Mouse (Mus musculus) heart, embryonic 14.5 days (tissue): Measurements from ENCODE around the gene Pla2g15. TPM values are rescaled to one million over a fixed set of nuclear protein-coding genes. Genes with fewer than 3 reads are reported as not detected.

Experiments
- ATAC-seq: fragments of 200-750 bp; cut with Nextera tagmentation; 2 replicates; pipeline ENCODE4 v1.8.0; 2017; ENCODE audit warnings: low read depth, moderate TSS enrichment; ENCODE audit not compliant: insufficient number of reproducible peaks, insufficient read depth, low FRiP score
- H3K27ac ChIP-seq, 2 experiments: fragments of 200-500 bp in 1 of 2; fragments of 300-500 bp in 1 of 2; sonication (generic) in 1 of 2; replicated peaks in 1 of 2; 2 replicates each; pipeline ENCODE4 v1.5.1; 2012 to 2014; ENCODE audit warnings: low read depth in 2 of 2, low read length in 2 of 2, control low read depth in 1 of 2, mild to moderate bottlenecking in 1 of 2, mixed read lengths in 1 of 2; ENCODE audit not compliant: control insufficient read depth in 1 of 2, insufficient read depth in 1 of 2
- H3K27me3 ChIP-seq: fragments of 300-500 bp; sonication (generic); 2 replicates; pipeline ENCODE4 v1.6.1; 2014; ENCODE audit warnings: mild to moderate bottlenecking, low read length, control low read depth; ENCODE audit not compliant: control insufficient read depth, insufficient read depth
- H3K36me3 ChIP-seq: fragments of 300-500 bp; sonication (generic); 2 replicates; pipeline ENCODE4 v1.6.1; 2014; ENCODE audit warnings: mild to moderate bottlenecking, control low read depth, low read length, mixed read lengths; ENCODE audit not compliant: control insufficient read depth, insufficient read depth
- H3K4me1 ChIP-seq, 2 experiments: fragments of 200-500 bp in 1 of 2; fragments of 300-500 bp in 1 of 2; sonication (generic) in 1 of 2; 2 replicates each; pipeline ENCODE4 v1.6.1; 2012 to 2014; ENCODE audit warnings: low read length in 2 of 2, control low read depth in 1 of 2, mixed read lengths in 1 of 2; ENCODE audit not compliant: control insufficient read depth in 2 of 2, insufficient read depth in 2 of 2
- H3K4me2 ChIP-seq: fragments of 300-500 bp; sonication (generic); 2 replicates; pipeline ENCODE4 v1.6.1; 2014; ENCODE audit warnings: mild to moderate bottlenecking, low read length
- H3K4me3 ChIP-seq, 2 experiments: fragments of 200-500 bp in 1 of 2; fragments of 300-500 bp in 1 of 2; sonication (generic) in 1 of 2; 2 replicates each; pipeline ENCODE4 v1.5.1; 2012 to 2014; ENCODE audit warnings: low read length in 2 of 2, mild to moderate bottlenecking in 2 of 2, control low read depth in 1 of 2, low read depth in 1 of 2, moderate library complexity in 1 of 2; ENCODE audit not compliant: control insufficient read depth in 1 of 2, insufficient read depth in 1 of 2
- H3K9ac ChIP-seq: fragments of 300-500 bp; sonication (generic); 2 replicates; pipeline ENCODE4 v1.6.1; 2014; ENCODE audit warnings: mild to moderate bottlenecking, low read length
- H3K9me3 ChIP-seq: fragments of 300-500 bp; sonication (generic); 2 replicates; pipeline ENCODE4 v1.6.1; 2016; ENCODE audit warnings: low read length, control low read depth; ENCODE audit not compliant: control insufficient read depth
- whole genome bisulfite sequencing: fragments of 180-500 bp; shearing (Covaris S2); extraction: QIAGEN DNeasy Blood & Tissue Kit; methylation state at CpG from one replicate; pipeline ENCODE4 v1.1.7; 2014; 5-methylcytosine and 5-hydroxymethylcytosine counted together
- polyA plus RNA-seq: library from polyadenylated mRNA; unstranded; fragments of >200 nt; fragmentation: Nextera tagmentation; extraction: Ambion mirVana; gene quantifications from 2 replicates; pipeline ENCODE4 v1.2.1, GENCODE M21; 2014

Gene Pla2g15
- polyA plus RNA-seq, 1 experiment from 2014 or later, result 2.5 TPM

DNA sequence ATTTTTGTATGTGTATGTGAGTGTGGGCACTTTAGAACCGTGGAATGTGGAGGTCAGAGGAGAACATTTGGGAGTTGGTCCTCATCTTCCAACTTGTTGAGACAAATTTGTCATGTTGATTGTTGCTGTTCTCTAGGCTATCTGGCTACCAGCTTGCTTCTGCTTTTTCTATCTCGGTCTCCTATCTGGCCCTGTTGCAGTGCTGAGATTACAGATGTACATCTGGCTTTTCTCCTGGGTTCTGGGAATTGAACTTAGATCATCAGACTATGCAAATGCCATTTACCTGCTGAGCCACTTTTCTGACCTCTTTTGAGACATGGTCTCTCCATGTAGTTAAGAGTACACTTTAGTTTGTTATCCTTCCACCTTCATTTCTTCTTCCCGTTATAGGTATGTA, 23.4 kb downstream of the Pla2g15 start:
- Histone ChIP-seq H3K4me1 (peaks cover 0 to 11% of the 10 kb centered on the region in 2 experiments; a peak in 2 of 4 replicates), H3K36me3 (no peaks in the 10 kb centered on the region), H3K27ac (no peak overlapping the region), H3K4me3 (no peak overlapping the region), H3K27me3 (no peaks in the 10 kb centered on the region), H3K9me3 (no peaks in the 10 kb centered on the region), H3K4me2 (no peak overlapping the region), H3K9ac (no peak overlapping the region)
- 86% methylated on average over 3 of the region's 3 CpGs for WGBS
- no peak for ATAC-seq

DNA sequence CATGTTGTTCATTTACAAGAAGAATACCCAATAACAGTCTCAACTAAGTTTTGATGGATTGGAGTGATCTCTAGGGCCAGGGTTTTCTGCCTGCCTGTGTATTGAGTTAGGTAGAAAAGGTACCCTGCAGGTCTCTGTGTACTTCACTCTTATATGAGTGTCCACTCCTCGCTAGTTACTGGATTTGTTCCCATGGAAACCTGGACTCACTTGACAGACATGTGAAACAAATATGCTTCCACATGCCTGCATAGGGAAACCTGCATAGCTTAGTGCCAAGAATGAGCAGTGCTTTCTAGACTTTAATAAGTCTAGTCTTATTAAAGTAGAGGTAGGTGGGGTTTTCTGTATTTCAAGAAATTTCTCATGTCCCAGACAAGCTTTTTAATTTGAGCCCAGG, 26.7 kb downstream of the Pla2g15 start:
- no peaks in the 10 kb centered on the region for H3K9me3 ChIP-seq
- peaks cover 17% of the 10 kb centered on the region for H3K36me3 ChIP-seq
- H3K4me2 ChIP-seq, result no peak overlapping the region
- H3K4me3 ChIP-seq, result no peak overlapping the region
- H3K9ac ChIP-seq, result no peak overlapping the region
- 28% methylated on average over 1 of the region's 1 CpGs for WGBS
- H3K27ac ChIP-seq, result no peak overlapping the region
- peaks cover 0 to 4% of the 10 kb centered on the region in 2 experiments; a peak in 1 of 4 replicates for H3K4me1 ChIP-seq
- no peaks in the 10 kb centered on the region for H3K27me3 ChIP-seq
- no peak for ATAC-seq

GRCm38 (mm10) chr8:106177594-106177993, 27.4 kb downstream of the Pla2g15 start:
- peaks cover 0 to 4% of the 10 kb centered on the region in 2 experiments; a peak in 1 of 4 replicates for H3K4me1 ChIP-seq
- H3K27me3 ChIP-seq, result no peaks in the 10 kb centered on the region
- no peak overlapping the region for H3K4me3 ChIP-seq
- no peaks in the 10 kb centered on the region for H3K9me3 ChIP-seq
- H3K4me2 ChIP-seq, result no peak overlapping the region
- no peak overlapping the region for H3K9ac ChIP-seq
- ATAC-seq, result no peak
- no peak overlapping the region for H3K27ac ChIP-seq
- H3K36me3 ChIP-seq, result peaks cover 24% of the 10 kb centered on the region
- 61% methylated on average over 1 of the region's 1 CpGs for WGBS

GRCm38 (mm10) chr8:106178428-106178827, 28.2 kb downstream of the Pla2g15 start:
- WGBS, result 62% methylated on average over 2 of the region's 2 CpGs
- H3K4me1 ChIP-seq, result peaks cover 0 to 4% of the 10 kb centered on the region in 2 experiments; a peak in 1 of 4 replicates
- H3K4me3 ChIP-seq, result no peak overlapping the region
- no peak for ATAC-seq
- no peak overlapping the region for H3K4me2 ChIP-seq
- H3K9ac ChIP-seq, result no peak overlapping the region
- no peaks in the 10 kb centered on the region for H3K27me3 ChIP-seq
- H3K9me3 ChIP-seq, result no peaks in the 10 kb centered on the region
- H3K27ac ChIP-seq, result no peak overlapping the region
- peaks cover 28% of the 10 kb centered on the region for H3K36me3 ChIP-seq

- no peak for ATAC-seq
- Histone ChIP-seq H3K36me3 (peaks cover 31% of the 10 kb centered on the region), H3K9me3 (no peaks in the 10 kb centered on the region), H3K4me1 (no peaks in the 10 kb centered on the region), H3K4me3 (no peak overlapping the region), H3K27me3 (no peaks in the 10 kb centered on the region), H3K4me2 (no peak overlapping the region), H3K27ac (no peak overlapping the region), H3K9ac (no peak overlapping the region)
- WGBS, result 89% methylated on average over 8 of the region's 8 CpGs
These were observed 35.5 kb downstream of the Pla2g15 start for GRCm38 (mm10) chr8:106185628-106186270.

GRCm38 (mm10) chr8:106186394-106186793, 36.2 kb downstream of the Pla2g15 start:
- WGBS, result 95% methylated on average over 3 of the region's 3 CpGs
- Histone ChIP-seq H3K36me3 (peaks cover 33% of the 10 kb centered on the region), H3K27me3 (no peaks in the 10 kb centered on the region), H3K4me2 (no peak overlapping the region), H3K4me1 (peaks cover 0 to under 1% of the 10 kb centered on the region in 2 experiments; a peak in 1 of 4 replicates), H3K4me3 (no peak overlapping the region), H3K9me3 (no peaks in the 10 kb centered on the region), H3K9ac (no peak overlapping the region), H3K27ac (no peak overlapping the region)
- ATAC-seq, result no peak

- Histone ChIP-seq H3K4me3 (no peak overlapping the region), H3K9me3 (no peaks in the 10 kb centered on the region), H3K4me2 (no peak overlapping the region), H3K4me1 (peaks cover 0 to 5% of the 10 kb centered on the region in 2 experiments; a peak in 1 of 4 replicates), H3K36me3 (peaks cover 43% of the 10 kb centered on the region), H3K9ac (no peak overlapping the region), H3K27ac (no peak overlapping the region), H3K27me3 (no peaks in the 10 kb centered on the region)
- ATAC-seq, result no peak
- 89% methylated on average over 4 of the region's 4 CpGs for WGBS
These were observed 39.0 kb downstream of the Pla2g15 start for GRCm38 (mm10) chr8:106189162-106189561.

GRCm38 (mm10) chr8:106191639-106192038, 41.4 kb downstream of the Pla2g15 start:
- no peak overlapping the region for H3K4me3 ChIP-seq
- H3K9me3 ChIP-seq, result no peaks in the 10 kb centered on the region
- no peaks in the 10 kb centered on the region for H3K27me3 ChIP-seq
- H3K4me2 ChIP-seq, result no peak overlapping the region
- no peak for ATAC-seq
- peaks cover 0 to 5% of the 10 kb centered on the region in 2 experiments; a peak in 1 of 4 replicates for H3K4me1 ChIP-seq
- peaks cover 62% of the 10 kb centered on the region for H3K36me3 ChIP-seq
- 38% methylated on average over 5 of the region's 5 CpGs for WGBS
- H3K27ac ChIP-seq, result no peak overlapping the region
- no peak overlapping the region for H3K9ac ChIP-seq
